Mouse (Mus musculus): ENCODE data around the gene Pigr. TPM values are rescaled to one million over a fixed set of nuclear protein-coding genes. Genes with fewer than 3 reads are reported as not detected.
A peak's percentile ranks its signal among the peaks of the same experiment; 100 is the strongest.

Pigr gene
- polyA plus RNA-seq, 1 experiment from 2014 or later: 0.48 TPM

- no peaks in the 10 kb centered on the region for H3K27me3 ChIP-seq (ENCODE audit: control insufficient read depth, insufficient read depth, low read depth, low read length)
- no peak overlapping the region for H3K4me3 ChIP-seq (ENCODE audit: low read depth, low read length)
- no peaks in the 10 kb centered on the region for H3K4me1 ChIP-seq (ENCODE audit: control insufficient read depth, low read depth, low read length)
- no peaks in the 10 kb centered on the region for H3K36me3 ChIP-seq (ENCODE audit: control insufficient read depth, insufficient read depth)
- WGBS (ENCODE audit: insufficient replicate concordance): 65% methylated on average over 5 of the region's 5 CpGs
- H3K9ac ChIP-seq (ENCODE audit: low read depth, low read length): no peak overlapping the region
- no peak overlapping the region for H3K4me2 ChIP-seq (ENCODE audit: low read depth, low read length)
- ATAC-seq (ENCODE audit: low read depth): no peak
- H3K27ac ChIP-seq (ENCODE audit: low read length): no peak overlapping the region
- H3K9me3 ChIP-seq (replicated peaks; ENCODE audit: control insufficient read depth, low read length): no peaks in the 10 kb centered on the region
Observed at GRCm38 (mm10) chr1:130864741-130865140, 38.3 kb downstream of the Pigr start.

- H3K4me2 ChIP-seq (ENCODE audit: low read depth, low read length): no peak within 1 kb of the TSS
- no peak within 1 kb of the TSS for H3K9ac ChIP-seq (ENCODE audit: low read depth, low read length)
- WGBS (ENCODE audit: insufficient replicate concordance): 65% methylated on average over 7 of the region's 7 CpGs
- ATAC-seq (ENCODE audit: low read depth): no peak
- H3K4me3 ChIP-seq (ENCODE audit: low read depth, low read length): no peak within 1 kb of the TSS
- H3K9me3 ChIP-seq (replicated peaks; ENCODE audit: control insufficient read depth, low read length): no peaks in the 10 kb centered on the region
- H3K4me1 ChIP-seq (ENCODE audit: control insufficient read depth, low read depth, low read length): no peaks in the 10 kb centered on the region
- H3K27ac ChIP-seq (ENCODE audit: low read length): no peak within 1 kb of the TSS
- no peaks in the 10 kb centered on the region for H3K27me3 ChIP-seq (ENCODE audit: control insufficient read depth, insufficient read depth, low read depth, low read length)
- no peaks in the 10 kb centered on the region for H3K36me3 ChIP-seq (ENCODE audit: control insufficient read depth, insufficient read depth)
Observed at GRCm38 (mm10) chr1:130865541-130866221, 39.2 kb downstream of the Pigr start, which contains the start of gene Fcmr. Gene Fcmr (plus strand): TSS chr1:130865669.

- Histone ChIP-seq H3K36me3 (ENCODE audit: control insufficient read depth, insufficient read depth) (no peaks in the 10 kb centered on the region), H3K27me3 (ENCODE audit: control insufficient read depth, insufficient read depth, low read depth, low read length) (peaks cover 7% of the 10 kb centered on the region), H3K27ac (ENCODE audit: low read length) (no peak overlapping the region), H3K9me3 (replicated peaks; ENCODE audit: control insufficient read depth, low read length) (no peaks in the 10 kb centered on the region), H3K4me1 (ENCODE audit: control insufficient read depth, low read depth, low read length) (no peaks in the 10 kb centered on the region), H3K9ac (ENCODE audit: low read depth, low read length) (no peak overlapping the region), H3K4me3 (ENCODE audit: low read depth, low read length) (no peak overlapping the region), H3K4me2 (ENCODE audit: low read depth, low read length) (no peak overlapping the region)
- WGBS (ENCODE audit: insufficient replicate concordance): 14% methylated on average over 2 of the region's 2 CpGs
- no peak for ATAC-seq (ENCODE audit: low read depth)
Observed at GRCm38 (mm10) chr1:130872912-130873311, 46.4 kb downstream of the Pigr start.

- 35% methylated on average over 3 of the region's 3 CpGs for WGBS (ENCODE audit: insufficient replicate concordance)
- H3K9ac ChIP-seq (ENCODE audit: low read depth, low read length): no peak overlapping the region
- peaks cover 21% of the 10 kb centered on the region for H3K27me3 ChIP-seq (ENCODE audit: control insufficient read depth, insufficient read depth, low read depth, low read length)
- H3K4me2 ChIP-seq (ENCODE audit: low read depth, low read length): no peak overlapping the region
- ATAC-seq (ENCODE audit: low read depth): no peak
- H3K36me3 ChIP-seq (ENCODE audit: control insufficient read depth, insufficient read depth): no peaks in the 10 kb centered on the region
- no peak overlapping the region for H3K27ac ChIP-seq (ENCODE audit: low read length)
- no peak overlapping the region for H3K4me3 ChIP-seq (ENCODE audit: low read depth, low read length)
- H3K9me3 ChIP-seq (replicated peaks; ENCODE audit: control insufficient read depth, low read length): no peaks in the 10 kb centered on the region
- no peaks in the 10 kb centered on the region for H3K4me1 ChIP-seq (ENCODE audit: control insufficient read depth, low read depth, low read length)
Observed at GRCm38 (mm10) chr1:130875139-130875538, 48.7 kb downstream of the Pigr start.

GRCm38 (mm10) chr1:130875910-130876309 lies 49.4 kb downstream of the Pigr start:
- WGBS (ENCODE audit: insufficient replicate concordance): 45% methylated on average over 3 of the region's 3 CpGs
- no peaks in the 10 kb centered on the region for H3K36me3 ChIP-seq (ENCODE audit: control insufficient read depth, insufficient read depth)
- no peak overlapping the region for H3K4me2 ChIP-seq (ENCODE audit: low read depth, low read length)
- no peak overlapping the region for H3K27ac ChIP-seq (ENCODE audit: low read length)
- ATAC-seq (ENCODE audit: low read depth): no peak
- no peaks in the 10 kb centered on the region for H3K4me1 ChIP-seq (ENCODE audit: control insufficient read depth, low read depth, low read length)
- H3K27me3 ChIP-seq (ENCODE audit: control insufficient read depth, insufficient read depth, low read depth, low read length): peaks cover 21% of the 10 kb centered on the region
- H3K9ac ChIP-seq (ENCODE audit: low read depth, low read length): no peak overlapping the region
- no peak overlapping the region for H3K4me3 ChIP-seq (ENCODE audit: low read depth, low read length)
- no peaks in the 10 kb centered on the region for H3K9me3 ChIP-seq (replicated peaks; ENCODE audit: control insufficient read depth, low read length)

GRCm38 (mm10) chr1:130876931-130877509 lies 50.5 kb downstream of the Pigr start:
- Histone ChIP-seq H3K36me3 (ENCODE audit: control insufficient read depth, insufficient read depth) (no peaks in the 10 kb centered on the region), H3K27me3 (ENCODE audit: control insufficient read depth, insufficient read depth, low read depth, low read length) (peaks cover 21% of the 10 kb centered on the region), H3K4me3 (ENCODE audit: low read depth, low read length) (no peak overlapping the region), H3K9me3 (replicated peaks; ENCODE audit: control insufficient read depth, low read length) (no peaks in the 10 kb centered on the region), H3K4me2 (ENCODE audit: low read depth, low read length) (no peak overlapping the region), H3K27ac (ENCODE audit: low read length) (no peak overlapping the region), H3K9ac (ENCODE audit: low read depth, low read length) (no peak overlapping the region), H3K4me1 (ENCODE audit: control insufficient read depth, low read depth, low read length) (no peaks in the 10 kb centered on the region)
- ATAC-seq (ENCODE audit: low read depth): no peak
- 16% methylated on average over 3 of the region's 3 CpGs for WGBS (ENCODE audit: insufficient replicate concordance)

GRCm38 (mm10) chr1:130877889-130878614 lies 51.6 kb downstream of the Pigr start:
- H3K36me3 ChIP-seq (ENCODE audit: control insufficient read depth, insufficient read depth): no peaks in the 10 kb centered on the region
- H3K4me2 ChIP-seq (ENCODE audit: low read depth, low read length): peak overlapping the region; percentile 56
- H3K9me3 ChIP-seq (replicated peaks; ENCODE audit: control insufficient read depth, low read length): no peaks in the 10 kb centered on the region
- peak overlapping the region; percentile 38 for H3K4me3 ChIP-seq (ENCODE audit: low read depth, low read length)
- WGBS (ENCODE audit: insufficient replicate concordance): 2% methylated on average over 43 of the region's 43 CpGs
- H3K9ac ChIP-seq (ENCODE audit: low read depth, low read length): no peak overlapping the region
- ATAC-seq (ENCODE audit: low read depth): no peak
- no peak overlapping the region for H3K27ac ChIP-seq (ENCODE audit: low read length)
- H3K4me1 ChIP-seq (ENCODE audit: control insufficient read depth, low read depth, low read length): no peaks in the 10 kb centered on the region
- H3K27me3 ChIP-seq (ENCODE audit: control insufficient read depth, insufficient read depth, low read depth, low read length): peaks cover 21% of the 10 kb centered on the region

- 71% methylated on average over 7 of the region's 7 CpGs for WGBS (ENCODE audit: insufficient replicate concordance)
- Histone ChIP-seq H3K4me3 (ENCODE audit: low read depth, low read length) (no peak overlapping the region), H3K36me3 (ENCODE audit: control insufficient read depth, insufficient read depth) (no peaks in the 10 kb centered on the region), H3K27me3 (ENCODE audit: control insufficient read depth, insufficient read depth, low read depth, low read length) (peaks cover 21% of the 10 kb centered on the region), H3K9me3 (replicated peaks; ENCODE audit: control insufficient read depth, low read length) (no peaks in the 10 kb centered on the region), H3K4me1 (ENCODE audit: control insufficient read depth, low read depth, low read length) (no peaks in the 10 kb centered on the region), H3K27ac (ENCODE audit: low read length) (no peak overlapping the region), H3K9ac (ENCODE audit: low read depth, low read length) (no peak overlapping the region), H3K4me2 (ENCODE audit: low read depth, low read length) (no peak overlapping the region)
- no peak for ATAC-seq (ENCODE audit: low read depth)
Observed at GRCm38 (mm10) chr1:130879927-130880326, 53.4 kb downstream of the Pigr start.

GRCm38 (mm10) chr1:130883146-130883545 lies 56.7 kb downstream of the Pigr start:
- Histone ChIP-seq H3K9me3 (replicated peaks; ENCODE audit: control insufficient read depth, low read length) (no peaks in the 10 kb centered on the region), H3K4me3 (ENCODE audit: low read depth, low read length) (no peak overlapping the region), H3K9ac (ENCODE audit: low read depth, low read length) (no peak overlapping the region), H3K27me3 (ENCODE audit: control insufficient read depth, insufficient read depth, low read depth, low read length) (peaks cover 12% of the 10 kb centered on the region), H3K4me1 (ENCODE audit: control insufficient read depth, low read depth, low read length) (no peaks in the 10 kb centered on the region), H3K27ac (ENCODE audit: low read length) (no peak overlapping the region), H3K4me2 (ENCODE audit: low read depth, low read length) (no peak overlapping the region), H3K36me3 (ENCODE audit: control insufficient read depth, insufficient read depth) (no peaks in the 10 kb centered on the region)
- WGBS (ENCODE audit: insufficient replicate concordance): 44% methylated on average over 4 of the region's 4 CpGs
- ATAC-seq (ENCODE audit: low read depth): no peak

Data from liver, embryonic 16.5 days (tissue).